Mouse (Mus musculus) erythroblast, embryonic 14.5 days (primary cell): ENCODE data around the gene Otub1.

Source experiments
- GATA1 ChIP-seq: IDR thresholded peaks from 2 replicates; pipeline ENCODE4 v1.6.1; 2012; ENCODE audit warnings: low read length, inconsistent platforms, mixed read lengths
- TAL1 ChIP-seq: IDR thresholded peaks from 3 replicates; pipeline ENCODE4 v1.6.1; 2012; ENCODE audit warnings: low read length, inconsistent platforms, mixed read lengths

DNA sequence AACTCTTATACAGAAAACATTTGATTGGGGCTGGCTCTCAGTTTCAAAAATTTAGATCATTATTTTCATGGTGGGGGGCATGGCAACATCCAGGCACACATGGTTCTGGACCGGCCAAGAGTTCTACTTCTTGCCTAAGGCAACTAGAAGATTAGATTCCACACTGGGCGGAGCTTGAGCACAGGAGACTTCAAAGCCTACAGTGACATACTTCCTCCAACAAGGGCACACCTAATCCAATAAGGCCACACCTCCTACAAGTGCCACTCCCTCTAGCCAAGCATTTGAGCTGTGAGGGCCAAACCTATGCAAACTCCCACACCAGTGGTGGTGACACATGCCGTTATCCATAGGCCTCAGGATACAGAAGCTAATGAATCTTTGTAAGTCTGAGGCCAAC lies 39.9 kb upstream of the Otub1 start:
- TF ChIP-seq TAL1: no peak
- TF ChIP-seq GATA1: no peak
